Mouse (Mus musculus): ENCODE results near the gene Nup153.

Gene Nup153

GRCm38 (mm10) chr13:46727038-46727836 is 503 bp downstream of the Nup153 start:
- peak; percentile 45 to 50 for DNase-seq

GRCm38 (mm10) chr13:46726288-46727037 is 1.3 kb downstream of the Nup153 start:
- DNase-seq = peak in 1 of 2 experiments; percentile 27

- DNase-seq = no peak
Observed at GRCm38 (mm10) chr13:46725227-46725626, 2.5 kb downstream of the Nup153 start.

GRCm38 (mm10) chr13:46724371-46724770 is 3.4 kb downstream of the Nup153 start:
- peak in 1 of 2 experiments; percentile 17 for DNase-seq

GRCm38 (mm10) chr13:46721009-46721408 is 6.7 kb downstream of the Nup153 start:
- no peak for DNase-seq

GRCm38 (mm10) chr13:46718893-46719400 is 8.8 kb downstream of the Nup153 start:
- DNase-seq = no peak

- no peak for DNase-seq
Observed at GRCm38 (mm10) chr13:46715976-46716639, 11.6 kb downstream of the Nup153 start.

GRCm38 (mm10) chr13:46713486-46713885 is 14.3 kb downstream of the Nup153 start:
- DNase-seq = no peak

- DNase-seq = peak in 1 of 2 experiments; percentile 45
Observed at GRCm38 (mm10) chr13:46703138-46703537, 24.6 kb downstream of the Nup153 start.

- no peak for DNase-seq
Observed at GRCm38 (mm10) chr13:46701486-46701885, 26.3 kb downstream of the Nup153 start.

- no peak for DNase-seq
Observed at GRCm38 (mm10) chr13:46699372-46699771, 28.4 kb downstream of the Nup153 start.

- no peak for DNase-seq
Observed at GRCm38 (mm10) chr13:46696788-46697187, 31.0 kb downstream of the Nup153 start.

GRCm38 (mm10) chr13:46695932-46696331 is 31.8 kb downstream of the Nup153 start:
- no peak for DNase-seq

GRCm38 (mm10) chr13:46695296-46695908 is 32.3 kb downstream of the Nup153 start:
- peak; percentile 52 to 76 for DNase-seq

- no peak for DNase-seq
Observed at GRCm38 (mm10) chr13:46690559-46691241, 37.0 kb downstream of the Nup153 start.

- DNase-seq = no peak
Observed at GRCm38 (mm10) chr13:46683370-46683769, 44.4 kb downstream of the Nup153 start.

GRCm38 (mm10) chr13:46682921-46683320 is 44.8 kb downstream of the Nup153 start:
- DNase-seq = no peak

- peak in 1 of 2 experiments; percentile 19 for DNase-seq
Observed at GRCm38 (mm10) chr13:46677721-46678120, 50.0 kb downstream of the Nup153 start.

GRCm38 (mm10) chr13:46674601-46675000 is 53.1 kb downstream of the Nup153 start:
- no peak for DNase-seq

- no peak for DNase-seq
Observed at GRCm38 (mm10) chr13:46670514-46670913, 57.2 kb downstream of the Nup153 start.

- DNase-seq = no peak
Observed at GRCm38 (mm10) chr13:46669620-46670271, 58.0 kb downstream of the Nup153 start.
